Mouse (Mus musculus): ENCODE measurements around the gene Gm3020.
"Not testable (repeated sequence)": the region's sequence is repeated elsewhere in the genome, so short reads cannot be mapped to it uniquely, and the experiment has no call there.

Gene Gm3020

DNA sequence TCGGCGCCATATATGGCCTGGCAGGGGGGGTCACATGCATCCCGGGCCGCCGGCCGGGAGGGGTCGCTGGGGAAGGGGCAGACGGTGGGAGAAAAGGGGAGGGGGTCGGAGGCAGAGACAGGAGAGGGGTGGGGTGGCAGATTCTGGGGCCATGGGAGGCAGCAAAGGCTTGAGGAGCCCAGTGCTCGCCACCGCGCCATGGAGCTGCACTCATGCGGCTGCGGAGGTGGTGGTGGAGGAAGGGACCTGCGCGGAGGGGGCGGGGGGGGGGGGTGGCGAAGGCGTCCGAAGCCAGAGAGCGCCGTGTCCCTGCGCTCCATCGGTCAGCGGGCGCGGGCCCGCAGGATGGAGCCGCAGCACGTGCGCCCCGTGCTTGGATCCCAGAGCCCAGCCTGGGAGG lies at the start of gene Gm3020:
Gene Gm3020 (plus strand): TSS at position 301 of the 400 bp plus-strand sequence.
- H3K36me3 ChIP-seq (ENCODE audit: insufficient read depth, low read length); H3K27me3 ChIP-seq (ENCODE audit: insufficient read depth, low read length); H3K9me3 ChIP-seq (ENCODE audit: low read length); H3K4me3 ChIP-seq (replicated peaks; ENCODE audit: low read length); H3K4me1 ChIP-seq (replicated peaks; ENCODE audit: low read depth, low read length): not testable (repeated sequence)

DNA sequence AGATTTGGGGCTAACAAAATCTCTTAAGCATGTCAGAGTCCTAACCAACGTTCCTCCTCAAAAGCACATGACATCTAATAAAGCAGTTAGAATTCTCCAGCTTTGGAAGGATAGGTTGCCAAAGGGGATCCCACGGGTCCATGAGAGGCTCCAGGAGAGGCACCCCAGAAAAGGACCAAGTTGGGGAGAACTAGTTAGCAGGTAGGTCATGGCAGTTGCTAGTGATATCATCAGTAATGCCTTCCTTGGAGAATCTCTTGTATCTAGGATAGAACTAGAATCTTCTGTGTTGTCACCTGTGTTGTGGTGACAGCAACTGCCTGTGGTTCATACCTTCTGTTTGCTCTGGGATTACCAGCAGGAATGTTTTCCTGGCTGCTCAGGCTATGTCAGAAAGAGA lies 17.6 kb upstream of the Gm3020 start, which contains the start of gene Gm3012:
Gene Gm3012 (plus strand): TSS at position 301 of the 400 bp plus-strand sequence.
- H3K36me3 ChIP-seq (ENCODE audit: insufficient read depth, low read length); H3K27me3 ChIP-seq (ENCODE audit: insufficient read depth, low read length); H3K4me1 ChIP-seq (replicated peaks; ENCODE audit: low read depth, low read length); H3K4me3 ChIP-seq (replicated peaks; ENCODE audit: low read length); H3K9me3 ChIP-seq (ENCODE audit: low read length): not testable (repeated sequence)

DNA sequence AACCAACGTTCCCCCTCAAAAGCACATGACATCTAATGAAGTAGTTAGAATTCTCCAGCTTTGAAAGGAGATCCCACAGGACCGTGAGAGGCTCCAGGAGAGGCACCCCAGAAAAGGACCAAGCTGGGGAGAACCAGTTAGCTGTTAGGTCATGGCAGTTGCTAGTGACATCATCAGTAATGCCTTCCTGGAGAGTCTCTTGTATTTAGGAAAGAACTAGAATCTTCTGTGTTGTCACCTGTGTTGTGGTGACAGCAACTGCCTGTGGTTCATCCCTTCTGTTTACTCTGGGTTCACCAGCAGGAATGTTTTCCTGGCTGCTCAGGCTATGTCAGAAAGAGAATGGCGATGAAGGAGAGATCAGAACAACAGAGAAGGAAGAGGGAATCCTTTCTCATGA lies 36.7 kb downstream of the Gm3020 start, which contains the start of gene Gm3043:
Gene Gm3043 (plus strand): TSS at position 301 of the 400 bp plus-strand sequence.
- H3K9me3 ChIP-seq (ENCODE audit: low read length); H3K36me3 ChIP-seq (ENCODE audit: insufficient read depth, low read length); H3K4me3 ChIP-seq (replicated peaks; ENCODE audit: low read length); H3K27me3 ChIP-seq (ENCODE audit: insufficient read depth, low read length); H3K4me1 ChIP-seq (replicated peaks; ENCODE audit: low read depth, low read length): not testable (repeated sequence)

Data from E14TG2a.4 (cell line).